ENCODE assay signal across 22 mouse cellular contexts in the genomic region with DNA sequence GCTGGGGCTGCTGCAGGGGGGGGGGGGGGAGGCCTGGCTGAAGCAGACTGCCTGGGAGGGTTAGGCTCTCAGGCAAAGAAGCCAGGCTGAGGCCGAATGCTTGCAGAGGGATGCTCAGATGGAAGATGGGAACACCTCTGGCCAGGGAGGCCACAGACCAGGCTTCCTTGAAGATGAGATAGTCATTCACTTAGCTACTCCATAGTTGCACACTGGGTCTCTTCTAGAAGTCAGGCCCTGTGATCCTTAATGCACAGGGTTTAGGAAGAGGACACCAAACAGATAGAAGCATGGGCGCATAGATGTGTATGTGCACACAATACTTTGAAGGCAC.
DNase-seq lines count a peak whose midpoint lies in the region; ATAC-seq and TF ChIP-seq lines count a peak whose summit lies in the region.
"Had no signal": no experiment of that assay in that cellular context is flagged by ENCODE, and none has a peak within 500 bp of the region (broad histone marks: within the 10 kb centered on the region; RNA-seq: fewer than 3 reads in every experiment).

No protein-coding gene starts in this region.

- no peaks in the 10 kb centered on the region for H3K4me1 ChIP-seq in forebrain, embryonic 11.5 days (replicated peaks; ENCODE audit: control insufficient read depth, insufficient read depth, low read length)
- H3K4me1 ChIP-seq in forebrain, postnatal 0 days (ENCODE audit: insufficient read depth), result no peaks in the 10 kb centered on the region
- peaks cover 21% of the 10 kb centered on the region for H3K4me1 ChIP-seq in neural tube, embryonic 11.5 days (ENCODE audit: control insufficient read depth, insufficient read depth, low read length)
- peaks cover 18% of the 10 kb centered on the region for H3K4me1 ChIP-seq in limb, embryonic 11.5 days (ENCODE audit: control insufficient read depth, insufficient read depth, low read length)
- H3K4me1 ChIP-seq: forebrain, embryonic 13.5 days; heart, embryonic 12.5 days; megakaryocyte, embryonic 14.5 days had no signal

- H3K36me3 ChIP-seq in forebrain, embryonic 11.5 days (ENCODE audit: control insufficient read depth, insufficient read depth, low read length), result no peaks in the 10 kb centered on the region
- no peaks in the 10 kb centered on the region for H3K36me3 ChIP-seq in forebrain, postnatal 0 days (ENCODE audit: insufficient read depth)
- no peaks in the 10 kb centered on the region for H3K36me3 ChIP-seq in neural tube, embryonic 11.5 days (ENCODE audit: control insufficient read depth, insufficient read depth, low read length)
- no peaks in the 10 kb centered on the region for H3K36me3 ChIP-seq in limb, embryonic 11.5 days (ENCODE audit: control insufficient read depth, insufficient read depth, low read length)
- H3K36me3 ChIP-seq: heart, embryonic 12.5 days; hindbrain, embryonic 13.5 days had no signal

- WGBS in forebrain, embryonic 11.5 days, result 88% methylated on average over 2 of the region's 2 CpGs
- 73% methylated on average over 2 of the region's 2 CpGs for WGBS in forebrain, postnatal 0 days
- 52% methylated on average over 2 of the region's 2 CpGs for WGBS in neural tube, embryonic 11.5 days
- WGBS in limb, embryonic 11.5 days, result 48% methylated on average over 2 of the region's 2 CpGs

- no peak overlapping the region for H3K4me3 ChIP-seq in forebrain, embryonic 11.5 days (ENCODE audit: low read depth, low read length)
- H3K4me3 ChIP-seq in forebrain, postnatal 0 days (ENCODE audit: low read depth, low read length), result no peak overlapping the region
- no peak overlapping the region for H3K4me3 ChIP-seq in neural tube, embryonic 11.5 days (ENCODE audit: low read depth, low read length)
- H3K4me3 ChIP-seq in limb, embryonic 11.5 days (ENCODE audit: low read depth, low read length), result no peak overlapping the region
- no peak overlapping the region for H3K4me3 ChIP-seq in gastrocnemius, adult 2 months
- H3K4me3 ChIP-seq: forebrain, embryonic 13.5 days; heart, embryonic 12.5 days; hindbrain, embryonic 13.5 days; megakaryocyte, embryonic 14.5 days had no signal

- intact Hi-C loops in gastrocnemius, adult 2 months (cut with DNase I), result no loop called here

- H3K9ac ChIP-seq in forebrain, embryonic 11.5 days (ENCODE audit: low read length), result no peak overlapping the region
- H3K9ac ChIP-seq in forebrain, postnatal 0 days, result no peak overlapping the region
- H3K9ac ChIP-seq in neural tube, embryonic 11.5 days (ENCODE audit: low read length), result no peak overlapping the region
- H3K9ac ChIP-seq in limb, embryonic 11.5 days (ENCODE audit: low read length), result peak overlapping the region; percentile 23; the same call in 1 of the 2 replicates
- H3K9ac ChIP-seq: forebrain, embryonic 13.5 days; heart, embryonic 12.5 days; hindbrain, embryonic 13.5 days; liver, embryonic 14.5 days; lung, embryonic 14.5 days had no signal

- TF ChIP-seq CTCF in forebrain, postnatal 0 days (IDR thresholded peaks at IDR 0.05; ENCODE audit: low read depth), result no peak
- TF ChIP-seq CTCF in gastrocnemius, adult 2 months (IDR thresholded peaks at IDR 0.05), result no peak

- H3K27ac ChIP-seq in forebrain, embryonic 11.5 days (ENCODE audit: low read depth, low read length), result no peak overlapping the region
- H3K27ac ChIP-seq in forebrain, postnatal 0 days (ENCODE audit: low read depth, low read length), result no peak overlapping the region
- 0 out of 2 replicates have a peak overlapping the region, but pooled peaks have one; percentile 49 for H3K27ac ChIP-seq in neural tube, embryonic 11.5 days (ENCODE audit: low read depth, low read length)
- peak overlapping the region; percentile 75 for H3K27ac ChIP-seq in limb, embryonic 11.5 days (replicated peaks; ENCODE audit: low read depth, low read length)
- no peak overlapping the region for H3K27ac ChIP-seq in gastrocnemius, adult 2 months
- H3K27ac ChIP-seq: forebrain, embryonic 13.5 days; hindbrain, embryonic 13.5 days; kidney, postnatal 0 days; liver, embryonic 14.5 days had no signal

- H3K9me3 ChIP-seq in forebrain, embryonic 11.5 days (ENCODE audit: control insufficient read depth, low read length), result no peaks in the 10 kb centered on the region
- no peaks in the 10 kb centered on the region for H3K9me3 ChIP-seq in forebrain, postnatal 0 days (ENCODE audit: low read length)
- no peaks in the 10 kb centered on the region for H3K9me3 ChIP-seq in neural tube, embryonic 11.5 days (ENCODE audit: control insufficient read depth, low read length)
- no peaks in the 10 kb centered on the region for H3K9me3 ChIP-seq in limb, embryonic 11.5 days (ENCODE audit: control insufficient read depth, low read length)
- H3K9me3 ChIP-seq: forebrain, embryonic 13.5 days; heart, embryonic 12.5 days; hindbrain, embryonic 13.5 days; megakaryocyte, embryonic 14.5 days had no signal

- DNase-seq in forebrain, embryonic 11.5 days (ENCODE audit: low spot score), result peak; percentile 50
- DNase-seq in forebrain, postnatal 0 days, result no peak
- DNase-seq in neural tube, embryonic 11.5 days (ENCODE audit: low spot score), result no peak
- no peak for DNase-seq in neural tube, embryonic 10.5 days (ENCODE audit: extremely low spot score, low spot score)
- DNase-seq in limb, embryonic 11.5 days (ENCODE audit: low spot score), result no peak
- DNase-seq in spleen, postnatal 14 days (ENCODE audit: low spot score in 2 of 2), result no peak
- no peak for DNase-seq in gastrocnemius, adult 2 months
- DNase-seq in embryo, embryonic 11 days, result no peak
- DNase-seq: adrenal gland, postnatal 36 days; cerebellum, adult 11 months; cerebellum, adult 9-11 months; heart, postnatal 10 days; left cerebral cortex, postnatal 4 days; lung, embryonic 14.5 days; midbrain, embryonic 14.5 days; right cerebral cortex, postnatal 14 days had no signal

- no peaks in the 10 kb centered on the region for H3K27me3 ChIP-seq in forebrain, embryonic 11.5 days (ENCODE audit: control insufficient read depth, insufficient read depth, low read length)
- no peaks in the 10 kb centered on the region for H3K27me3 ChIP-seq in forebrain, postnatal 0 days (ENCODE audit: insufficient read depth, low read length)
- no peaks in the 10 kb centered on the region for H3K27me3 ChIP-seq in neural tube, embryonic 11.5 days (ENCODE audit: control insufficient read depth, insufficient read depth, low read length)
- no peaks in the 10 kb centered on the region for H3K27me3 ChIP-seq in limb, embryonic 11.5 days (ENCODE audit: control insufficient read depth, insufficient read depth, low read length)
- H3K27me3 ChIP-seq: forebrain, embryonic 13.5 days had no signal

- no peak for ATAC-seq in forebrain, embryonic 11.5 days (replicated peaks; ENCODE audit: low FRiP score)
- no peak for ATAC-seq in forebrain, postnatal 0 days
- no peak for ATAC-seq in neural tube, embryonic 11.5 days (ENCODE audit: insufficient read depth, low FRiP score, low TSS enrichment)
- ATAC-seq in limb, embryonic 11.5 days (ENCODE audit: insufficient number of reproducible peaks, low FRiP score, low TSS enrichment, low read depth), result no peak
- ATAC-seq: forebrain, embryonic 13.5 days had no signal

- no peak overlapping the region for H3K4me2 ChIP-seq in forebrain, embryonic 11.5 days (ENCODE audit: low read depth, low read length, severe bottlenecking)
- no peak overlapping the region for H3K4me2 ChIP-seq in forebrain, postnatal 0 days (ENCODE audit: low read depth)
- H3K4me2 ChIP-seq in neural tube, embryonic 11.5 days (ENCODE audit: low read depth), result no peak overlapping the region; the same call in 1 of the 2 replicates
- peak overlapping the region; percentile 15; the same call in 1 of the 2 replicates for H3K4me2 ChIP-seq in limb, embryonic 11.5 days (ENCODE audit: low read depth, severe bottlenecking)
- H3K4me2 ChIP-seq: forebrain, embryonic 13.5 days; heart, embryonic 12.5 days; hindbrain, embryonic 13.5 days; lung, embryonic 14.5 days had no signal

Comparison
In these comparisons a context has a peak if more than half of its experiments do, and no peak if none do; other contexts are left out.
1. H3K27ac ChIP-seq: peak in neural tube, embryonic 11.5 days (single experiment) and limb, embryonic 11.5 days (single experiment); none in forebrain, embryonic 11.5 days (single experiment), forebrain, postnatal 0 days (single experiment) and gastrocnemius, adult 2 months (single experiment).